Mouse (Mus musculus): ENCODE measurements around the gene Tmem100. TPM values are rescaled to one million over a fixed set of nuclear protein-coding genes. Genes with fewer than 3 reads are reported as not detected.

The Tmem100 gene
- polyA plus RNA-seq, 1 experiment from 2014 or later: 0.33 TPM

DNA sequence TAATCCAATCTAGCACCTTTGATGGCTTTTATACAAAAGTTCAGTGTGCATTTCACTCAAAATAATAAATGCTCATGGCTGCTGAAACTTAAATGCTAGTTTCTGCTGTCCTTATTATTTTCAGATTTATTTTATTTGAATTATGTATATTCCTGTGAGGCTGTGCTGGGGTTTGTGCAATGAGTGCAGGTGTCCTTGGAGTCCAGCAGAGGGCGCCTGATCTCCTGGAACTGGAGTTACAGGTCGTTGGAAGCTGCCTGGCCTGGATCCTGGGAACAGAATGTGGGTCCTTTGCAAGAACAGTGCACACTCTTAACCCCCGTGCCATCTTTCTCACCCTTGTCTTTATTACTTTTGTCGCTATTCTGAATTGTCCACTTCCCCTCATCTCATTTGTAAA, 6.3 kb downstream of the Tmem100 start:
- ATAC-seq (ENCODE audit: low read depth) (no peak), DNase-seq (no peak)
- Histone ChIP-seq H3K4me3 (replicated peaks) (no peak overlapping the region), H3K4me2 (no peak overlapping the region), H3K4me1 (replicated peaks) (no peaks in the 10 kb centered on the region), H3K9me3 (replicated peaks) (no peaks in the 10 kb centered on the region), H3K9ac (no peak overlapping the region), H3K27me3 (peaks cover 13% of the 10 kb centered on the region), H3K27ac (no peak overlapping the region), H3K36me3 (no peaks in the 10 kb centered on the region)
- WGBS (ENCODE audit: insufficient replicate concordance): 61% methylated on average over 4 of the region's 4 CpGs

DNA sequence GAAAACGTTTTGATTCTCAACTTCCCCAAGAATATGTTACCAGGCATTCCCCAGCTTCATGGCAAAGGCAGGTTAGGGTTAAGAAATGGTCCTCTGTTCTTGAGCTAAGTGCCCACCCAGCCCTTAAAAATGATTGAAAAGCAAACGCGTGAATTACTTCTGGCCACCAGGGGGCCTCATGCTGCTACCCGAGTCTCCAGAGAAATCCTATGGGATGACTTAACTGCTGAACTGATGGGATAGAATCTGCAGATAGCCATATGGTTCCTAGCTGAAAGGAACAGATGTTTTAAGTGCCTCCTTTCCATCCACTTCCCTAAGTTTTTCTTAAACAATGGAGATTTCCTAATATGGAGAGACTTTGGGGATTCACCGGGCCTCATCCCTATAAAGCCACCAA, 7.9 kb downstream of the Tmem100 start:
- H3K36me3 ChIP-seq: no peaks in the 10 kb centered on the region
- WGBS (ENCODE audit: insufficient replicate concordance): 22% methylated on average over 5 of the region's 5 CpGs

DNA sequence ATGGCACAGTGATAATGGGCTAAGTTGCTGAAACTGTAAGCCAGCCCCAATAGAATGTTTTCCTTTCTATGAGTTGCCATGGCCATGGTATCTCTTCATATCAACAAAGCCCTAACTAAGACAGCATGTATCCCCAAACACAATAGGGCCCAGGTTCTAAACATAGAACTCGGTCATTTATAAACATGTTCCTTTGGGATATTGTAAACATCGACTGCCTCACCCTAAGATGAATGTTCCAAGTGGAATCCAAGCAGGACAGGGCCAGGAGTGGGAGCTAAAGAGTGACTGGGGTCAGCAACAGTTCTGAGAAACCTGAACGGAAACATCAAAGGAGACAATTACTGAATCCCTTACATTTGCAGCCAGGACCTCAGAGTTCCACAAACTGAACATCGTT, 14.3 kb downstream of the Tmem100 start:
- no peaks in the 10 kb centered on the region for H3K9me3 ChIP-seq (replicated peaks)
- H3K4me2 ChIP-seq: no peak overlapping the region
- 63% methylated on average over 4 of the region's 4 CpGs for WGBS (ENCODE audit: insufficient replicate concordance)
- H3K27me3 ChIP-seq: no peaks in the 10 kb centered on the region
- no peak overlapping the region for H3K4me3 ChIP-seq (replicated peaks)
- no peak overlapping the region for H3K9ac ChIP-seq
- no peaks in the 10 kb centered on the region for H3K36me3 ChIP-seq
- ATAC-seq (ENCODE audit: low read depth) (no peak), DNase-seq (no peak)
- H3K4me1 ChIP-seq (replicated peaks): no peaks in the 10 kb centered on the region
- no peak overlapping the region for H3K27ac ChIP-seq

More for the DNA sequence above, 7.9 kb downstream of the Tmem100 start:
- Histone ChIP-seq H3K4me3 (replicated peaks) (no peak overlapping the region), H3K9me3 (replicated peaks) (no peaks in the 10 kb centered on the region), H3K27ac (no peak overlapping the region), H3K4me2 (no peak overlapping the region), H3K4me1 (replicated peaks) (no peaks in the 10 kb centered on the region), H3K9ac (no peak overlapping the region), H3K27me3 (no peaks in the 10 kb centered on the region)
- no peak for DNase-seq
- ATAC-seq (ENCODE audit: low read depth): no peak

DNA sequence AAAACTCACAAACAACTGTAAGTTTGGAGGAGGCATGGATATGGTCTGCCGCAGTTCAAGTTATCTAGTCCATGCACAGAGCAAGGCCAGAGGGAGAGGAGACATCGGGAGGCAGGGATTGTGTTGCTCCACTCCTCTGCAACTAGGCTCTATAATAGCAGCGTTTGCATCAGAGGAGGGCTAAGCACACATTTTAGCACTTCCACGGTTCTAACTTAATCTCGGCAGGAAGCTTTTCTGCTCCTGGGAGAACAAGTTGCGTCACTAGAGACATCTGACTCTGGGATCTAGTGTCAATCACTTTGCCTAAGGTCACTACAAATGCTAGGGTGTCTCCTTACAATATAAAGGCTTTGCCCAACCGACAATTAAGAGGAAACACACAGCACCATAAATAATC, 16.1 kb downstream of the Tmem100 start:
- H3K9me3 ChIP-seq (replicated peaks): no peaks in the 10 kb centered on the region
- no peak overlapping the region for H3K9ac ChIP-seq
- ATAC-seq (ENCODE audit: low read depth) (no peak), DNase-seq (no peak)
- H3K4me1 ChIP-seq (replicated peaks): no peaks in the 10 kb centered on the region
- H3K36me3 ChIP-seq: no peaks in the 10 kb centered on the region
- H3K27ac ChIP-seq: no peak overlapping the region
- H3K4me2 ChIP-seq: no peak overlapping the region
- no peaks in the 10 kb centered on the region for H3K27me3 ChIP-seq
- 34% methylated on average over 7 of the region's 7 CpGs for WGBS (ENCODE audit: insufficient replicate concordance)
- no peak overlapping the region for H3K4me3 ChIP-seq (replicated peaks)

DNA sequence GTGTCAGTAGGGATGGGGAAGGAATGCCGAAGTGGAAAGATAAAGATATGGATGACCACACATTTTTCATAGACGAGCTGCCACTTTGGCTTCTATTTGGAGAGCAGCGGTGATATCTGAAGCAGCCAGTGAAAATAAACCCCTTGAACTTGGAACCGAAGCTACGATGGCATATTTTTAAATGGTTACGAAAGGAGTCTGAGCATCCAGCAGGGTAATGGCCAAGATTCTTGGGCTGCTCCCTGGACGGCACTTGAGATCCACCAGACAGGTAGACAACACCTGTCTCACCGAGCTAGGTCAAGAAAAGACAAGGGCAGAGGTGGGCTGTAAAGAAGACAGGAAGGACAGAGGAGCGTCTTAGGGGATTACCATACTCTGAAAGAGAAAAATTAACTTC, 17.1 kb downstream of the Tmem100 start:
- no peak overlapping the region for H3K9ac ChIP-seq

DNA sequence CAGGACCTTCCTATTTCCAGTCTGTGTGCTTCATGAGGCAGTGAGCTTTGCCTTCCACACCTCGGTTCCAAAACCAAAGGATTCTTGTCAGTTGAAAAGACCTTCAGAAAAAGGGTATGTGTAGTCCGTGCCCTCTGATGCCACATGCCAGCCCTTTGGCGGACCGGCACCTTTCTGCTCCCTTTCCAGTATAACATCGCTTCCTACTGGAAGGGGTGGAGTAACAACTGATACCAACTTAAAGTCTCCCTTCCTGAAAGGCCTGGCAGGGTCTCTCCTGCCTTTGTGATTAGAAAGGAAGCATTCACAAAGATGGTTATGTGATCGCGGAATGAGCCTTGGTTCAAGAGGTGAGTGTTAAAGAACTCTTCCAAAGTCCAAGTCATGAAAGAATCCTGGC, 19.9 kb downstream of the Tmem100 start:
- WGBS (ENCODE audit: insufficient replicate concordance): 77% methylated on average over 7 of the region's 7 CpGs
- DNase-seq: no peak
- no peak overlapping the region for H3K4me2 ChIP-seq
- no peak overlapping the region for H3K4me3 ChIP-seq (replicated peaks)
- no peak for ATAC-seq (ENCODE audit: low read depth)
- no peaks in the 10 kb centered on the region for H3K9me3 ChIP-seq (replicated peaks)
- no peaks in the 10 kb centered on the region for H3K36me3 ChIP-seq
- H3K27me3 ChIP-seq: no peaks in the 10 kb centered on the region
- H3K27ac ChIP-seq: no peak overlapping the region
- no peak overlapping the region for H3K9ac ChIP-seq
- no peaks in the 10 kb centered on the region for H3K4me1 ChIP-seq (replicated peaks)

More for the DNA sequence above, 17.1 kb downstream of the Tmem100 start:
- Histone ChIP-seq H3K4me2 (no peak overlapping the region), H3K4me1 (replicated peaks) (no peaks in the 10 kb centered on the region), H3K4me3 (replicated peaks) (no peak overlapping the region), H3K27me3 (no peaks in the 10 kb centered on the region), H3K9me3 (replicated peaks) (no peaks in the 10 kb centered on the region), H3K27ac (no peak overlapping the region), H3K36me3 (no peaks in the 10 kb centered on the region)
- DNase-seq: no peak
- no peak for ATAC-seq (ENCODE audit: low read depth)
- WGBS (ENCODE audit: insufficient replicate concordance): 66% methylated on average over 9 of the region's 9 CpGs

DNA sequence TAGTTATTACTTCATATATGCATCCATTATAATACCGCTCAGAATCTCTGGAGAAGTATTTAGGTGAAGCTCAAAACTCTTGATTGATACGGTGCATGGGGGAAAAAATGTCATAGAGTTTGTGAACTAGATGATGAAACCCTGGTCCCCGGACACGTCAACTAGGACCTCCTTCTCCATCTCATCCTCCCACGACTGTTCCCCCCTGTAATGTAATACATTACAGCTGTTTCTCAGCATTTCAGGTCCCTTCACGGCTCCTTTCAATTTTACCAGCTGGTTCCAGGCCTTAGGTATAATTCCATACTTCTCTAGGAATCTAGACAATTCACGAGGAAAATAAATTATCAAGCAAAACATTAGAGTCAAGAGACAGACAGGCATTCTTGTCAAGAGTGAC, 22.6 kb downstream of the Tmem100 start:
- Histone ChIP-seq H3K4me2 (no peak overlapping the region), H3K27ac (no peak overlapping the region), H3K4me3 (replicated peaks) (no peak overlapping the region), H3K9me3 (replicated peaks) (no peaks in the 10 kb centered on the region), H3K27me3 (no peaks in the 10 kb centered on the region), H3K4me1 (replicated peaks) (no peaks in the 10 kb centered on the region), H3K36me3 (no peaks in the 10 kb centered on the region), H3K9ac (no peak overlapping the region)
- ATAC-seq (ENCODE audit: low read depth): no peak
- DNase-seq: no peak
- WGBS (ENCODE audit: insufficient replicate concordance): 59% methylated on average over 7 of the region's 7 CpGs

DNA sequence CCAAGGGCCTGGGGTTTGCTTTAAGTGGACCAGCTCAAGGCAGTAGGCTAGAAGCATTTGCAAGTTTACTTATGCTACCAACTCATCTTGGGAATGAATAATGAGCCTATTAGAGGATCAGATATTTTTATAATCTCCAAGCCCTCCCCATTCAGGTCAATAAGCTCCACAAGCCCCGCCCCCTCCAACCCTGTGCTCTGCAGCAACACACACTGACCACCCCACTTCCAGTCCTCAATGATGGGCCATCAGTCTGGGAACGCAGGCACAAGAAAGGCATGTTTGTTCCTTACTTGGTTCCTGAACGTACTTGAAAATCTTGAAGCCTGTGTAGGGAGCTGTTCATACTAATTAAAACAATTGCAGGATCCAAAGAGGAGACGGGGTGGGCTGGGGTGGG, 23.7 kb downstream of the Tmem100 start:
- WGBS (ENCODE audit: insufficient replicate concordance): 59% methylated on average over 4 of the region's 4 CpGs
- H3K9me3 ChIP-seq (replicated peaks): no peaks in the 10 kb centered on the region

DNA sequence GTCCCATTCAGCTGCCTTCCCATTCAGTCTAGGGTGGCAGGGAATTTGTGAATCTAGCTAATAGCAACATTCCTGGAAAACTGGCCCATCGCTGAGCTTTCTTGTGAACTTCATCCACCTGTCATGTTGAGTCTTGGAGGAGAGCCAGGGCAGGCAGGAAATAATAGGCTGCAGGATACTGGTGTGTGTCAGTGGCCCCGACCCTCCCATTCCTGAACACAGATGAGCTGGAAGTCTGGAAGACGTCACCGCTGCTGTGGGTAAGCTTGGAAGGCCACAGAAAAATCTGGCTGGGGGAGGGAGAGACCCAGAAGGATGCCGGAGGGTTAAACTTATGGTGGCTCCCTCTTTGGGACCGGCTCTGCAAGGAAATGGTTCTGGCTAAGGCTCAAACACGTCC, 24.3 kb downstream of the Tmem100 start:
- 50% methylated on average over 7 of the region's 7 CpGs for WGBS (ENCODE audit: insufficient replicate concordance)
- Histone ChIP-seq H3K36me3 (no peaks in the 10 kb centered on the region), H3K27me3 (no peaks in the 10 kb centered on the region), H3K4me2 (no peak overlapping the region), H3K27ac (no peak overlapping the region), H3K4me1 (replicated peaks) (no peaks in the 10 kb centered on the region), H3K9me3 (replicated peaks) (no peaks in the 10 kb centered on the region), H3K4me3 (replicated peaks) (no peak overlapping the region), H3K9ac (no peak overlapping the region)
- DNase-seq (no peak), ATAC-seq (ENCODE audit: low read depth) (no peak)

More for the DNA sequence above, 23.7 kb downstream of the Tmem100 start:
- Histone ChIP-seq H3K9ac (no peak overlapping the region), H3K36me3 (no peaks in the 10 kb centered on the region), H3K4me3 (replicated peaks) (no peak overlapping the region), H3K4me2 (no peak overlapping the region), H3K27me3 (no peaks in the 10 kb centered on the region), H3K27ac (no peak overlapping the region), H3K4me1 (replicated peaks) (no peaks in the 10 kb centered on the region)
- ATAC-seq (ENCODE audit: low read depth): no peak
- no peak for DNase-seq

DNA sequence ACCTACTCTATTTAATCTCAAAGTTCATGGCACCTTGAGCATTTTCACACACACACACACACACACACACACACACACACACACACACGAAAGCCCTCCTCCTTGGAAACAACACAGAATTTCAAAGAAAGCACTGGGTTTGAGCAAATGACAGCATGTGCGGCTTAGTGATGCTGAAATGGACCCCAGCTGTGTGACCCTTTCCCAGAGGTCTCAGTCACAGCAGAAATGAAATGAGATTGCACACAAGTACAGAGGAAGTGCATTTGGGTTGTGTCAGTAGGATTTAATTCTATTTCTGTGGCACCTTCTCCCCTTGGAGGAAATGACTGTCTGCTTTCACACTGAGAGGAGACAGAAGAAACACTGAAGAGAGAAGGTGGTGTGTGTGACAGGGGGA, 26.9 kb downstream of the Tmem100 start:
- DNase-seq: no peak
- 58% methylated on average over 2 of the region's 2 CpGs for WGBS (ENCODE audit: insufficient replicate concordance)

DNA sequence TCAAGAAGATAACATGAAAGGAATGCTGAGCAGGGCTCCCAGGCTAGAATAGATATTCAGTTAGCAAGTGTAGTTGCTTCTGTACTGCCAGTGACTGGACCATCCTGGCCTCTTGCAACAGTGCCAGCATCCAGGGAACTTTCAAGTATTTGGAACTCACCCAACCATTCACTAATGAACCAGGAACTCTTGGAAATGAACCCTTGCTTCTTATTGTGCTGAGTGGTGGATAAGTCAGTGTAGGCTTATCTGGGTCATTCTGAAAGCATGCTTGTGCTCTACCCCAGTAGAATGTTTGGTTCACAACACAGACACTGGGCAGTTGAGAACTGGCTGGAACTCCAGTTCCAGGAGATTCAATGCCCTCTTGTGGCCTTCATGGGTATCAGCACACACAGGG, 29.1 kb downstream of the Tmem100 start:
- no peaks in the 10 kb centered on the region for H3K27me3 ChIP-seq
- no peak overlapping the region for H3K4me3 ChIP-seq (replicated peaks)
- H3K27ac ChIP-seq: no peak overlapping the region
- DNase-seq (no peak), ATAC-seq (ENCODE audit: low read depth) (no peak)
- H3K4me2 ChIP-seq: no peak overlapping the region
- H3K4me1 ChIP-seq (replicated peaks): no peaks in the 10 kb centered on the region
- no peak overlapping the region for H3K9ac ChIP-seq
- H3K36me3 ChIP-seq: no peaks in the 10 kb centered on the region
- no peaks in the 10 kb centered on the region for H3K9me3 ChIP-seq (replicated peaks)

More for the DNA sequence above, 26.9 kb downstream of the Tmem100 start:
- H3K9ac ChIP-seq: no peak overlapping the region
- H3K4me3 ChIP-seq (replicated peaks): no peak overlapping the region
- H3K9me3 ChIP-seq (replicated peaks): no peaks in the 10 kb centered on the region
- no peak overlapping the region for H3K4me2 ChIP-seq
- no peak for ATAC-seq (ENCODE audit: low read depth)
- no peak overlapping the region for H3K27ac ChIP-seq
- H3K4me1 ChIP-seq (replicated peaks): no peaks in the 10 kb centered on the region
- H3K27me3 ChIP-seq: no peaks in the 10 kb centered on the region
- no peaks in the 10 kb centered on the region for H3K36me3 ChIP-seq

DNA sequence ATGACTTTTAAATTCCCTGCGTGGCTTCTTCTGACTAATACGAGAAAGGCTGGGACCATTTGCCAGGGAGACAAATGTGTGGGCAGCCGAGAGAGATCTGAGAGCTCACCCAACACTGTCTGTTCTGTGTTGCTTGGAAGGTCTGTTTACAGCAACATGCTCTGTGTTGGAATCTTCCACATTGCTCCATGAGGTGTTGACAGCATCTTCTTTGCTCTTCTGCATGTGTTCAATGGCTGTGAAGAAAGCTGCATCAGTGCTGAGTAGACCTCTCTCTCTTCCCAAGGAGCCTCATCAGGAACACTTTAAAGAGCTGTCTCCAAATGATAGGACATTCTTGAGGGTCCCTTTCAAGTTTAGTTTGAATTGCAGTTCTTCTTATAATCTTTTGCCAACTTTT, 32.5 kb downstream of the Tmem100 start:
- Histone ChIP-seq H3K4me3 (replicated peaks) (no peak overlapping the region), H3K27me3 (no peaks in the 10 kb centered on the region), H3K4me2 (no peak overlapping the region), H3K9me3 (replicated peaks) (no peaks in the 10 kb centered on the region), H3K36me3 (no peaks in the 10 kb centered on the region), H3K4me1 (replicated peaks) (no peaks in the 10 kb centered on the region), H3K9ac (no peak overlapping the region), H3K27ac (no peak overlapping the region)
- no peak for DNase-seq
- ATAC-seq (ENCODE audit: low read depth): no peak
- WGBS (ENCODE audit: insufficient replicate concordance): 43% methylated on average over 3 of the region's 3 CpGs
